Mouse (Mus musculus) heart, postnatal 25 days (tissue): ENCODE results near the gene Rab11fip5. TPM values are rescaled to one million over a fixed set of nuclear protein-coding genes. Genes with fewer than 3 reads are reported as not detected.

Experiments used
- microRNA-seq: library from miRNA; unstranded; fragments of <30 nt; microRNA quantifications from one replicate; pipeline ENCODE4 v1.2.0, GENCODE M21; 2022
- total RNA-seq, 2 experiments: library from RNA; stranded (reverse); gene quantifications; 2 replicates each; pipeline ENCODE4 v1.2.3; 2021

Rab11fip5 gene
- total RNA-seq, 2 experiments from 2014 or later: 59.9 to 68.6 TPM

Small RNAs within 50 kb of the gene (microRNA-seq; reads per million reads assigned to microRNA genes)
- gene Mir705: not detected

Other genes with a start within 250 kb of the Rab11fip5 start
- 10 to 100 TPM; 73.5 to 76.8 TPM for gene Spr, start 236.9 kb downstream of the Rab11fip5 start, total RNA-seq
- not detected for gene Emx1, start 187.2 kb downstream of the Rab11fip5 start, total RNA-seq
- 1 to 10 TPM; 4.6 to 4.8 TPM for gene Sfxn5, start 41.2 kb downstream of the Rab11fip5 start, total RNA-seq
- not detected for gene Noto, start 49.3 kb upstream of the Rab11fip5 start, total RNA-seq
- gene Smyd5, start 57.4 kb upstream of the Rab11fip5 start, total RNA-seq: 1 to 10 TPM; 6.5 to 8.7 TPM
- gene Cct7, start 76.9 kb upstream of the Rab11fip5 start, total RNA-seq: 100 to 1,000 TPM; 133 to 151 TPM
- gene Pradc1, start 77.3 kb upstream of the Rab11fip5 start, total RNA-seq: 10 to 100 TPM; 10.2 to 13.8 TPM
- gene Fbxo41, start 128.4 kb upstream of the Rab11fip5 start, total RNA-seq: not detected
- not detected for gene Egr4, start 139.0 kb upstream of the Rab11fip5 start, total RNA-seq
- gene Alms1, start 212.9 kb upstream of the Rab11fip5 start, total RNA-seq: 1 to 10 TPM; 2.1 to 2.2 TPM